Mouse (Mus musculus) stomach, postnatal 0 days (tissue): ENCODE results near the gene Slc16a13. TPM values are rescaled to one million over a fixed set of nuclear protein-coding genes. Genes with fewer than 3 reads are reported as not detected.

Experiments used
- ATAC-seq: fragments of 200-750 bp; cut with Nextera tagmentation; 2 replicates; pipeline ENCODE4 v1.8.0; 2017; ENCODE audit not compliant: low FRiP score, low TSS enrichment
- DNase-seq: peaks from one replicate; pipeline ENCODE4 v3.0.0-alpha.2; 2016; ENCODE audit warnings: low spot score
- H3K27ac ChIP-seq: fragments of 300-500 bp; sonication (generic); replicated peaks from 2 replicates; pipeline ENCODE4 v1.5.1; 2014; ENCODE audit warnings: mild to moderate bottlenecking, control low read depth
- H3K27me3 ChIP-seq: fragments of 300-500 bp; sonication (generic); 2 replicates; pipeline ENCODE4 v1.6.1; 2014; ENCODE audit warnings: low read length; ENCODE audit not compliant: control insufficient read depth, insufficient read depth
- H3K36me3 ChIP-seq: fragments of 300-500 bp; sonication (generic); 2 replicates; pipeline ENCODE4 v1.6.1; 2014; ENCODE audit warnings: low read length, mixed read lengths; ENCODE audit not compliant: control insufficient read depth, insufficient read depth
- H3K4me1 ChIP-seq: fragments of 300-500 bp; sonication (generic); replicated peaks from 2 replicates; pipeline ENCODE4 v1.6.1; 2014; ENCODE audit warnings: antibody characterized with exemption; ENCODE audit not compliant: control insufficient read depth, insufficient read depth
- H3K4me2 ChIP-seq: fragments of 300-500 bp; sonication (generic); replicated peaks from 2 replicates; pipeline ENCODE4 v1.6.1; 2014; ENCODE audit warnings: low read depth, mild to moderate bottlenecking, control low read depth, moderate library complexity
- H3K4me3 ChIP-seq: fragments of 300-500 bp; sonication (generic); 2 replicates; pipeline ENCODE4 v1.5.1; 2014; ENCODE audit warnings: low read depth, low read length, control low read depth
- H3K9ac ChIP-seq: fragments of 300-500 bp; sonication (generic); 2 replicates; pipeline ENCODE4 v1.6.1; 2014; ENCODE audit warnings: mild to moderate bottlenecking, low read length, control low read depth, mixed read lengths
- H3K9me3 ChIP-seq: fragments of 300-500 bp; sonication (generic); 2 replicates; pipeline ENCODE4 v1.6.1; 2016; ENCODE audit warnings: low read length; ENCODE audit not compliant: control insufficient read depth
- CTCF ChIP-seq: IDR thresholded peaks from 2 replicates; pipeline ENCODE4 v1.5.1; 2016; ENCODE audit warnings: antibody characterized with exemption, low read depth, mild to moderate bottlenecking, moderate library complexity
- EP300 ChIP-seq: optimal IDR thresholded peaks from 2 replicates; pipeline ENCODE3; 2016; ENCODE audit warnings: antibody characterized with exemption
- WGBS: fragments of 180-500 bp; shearing (Covaris S2); extraction: QIAGEN DNeasy Blood & Tissue Kit; methylation state at CpG from one replicate; pipeline ENCODE4 v1.1.7; 2014; 5-methylcytosine and 5-hydroxymethylcytosine counted together
- polyA plus RNA-seq: library from polyadenylated mRNA; unstranded; fragments of >200 nt; fragmentation: Nextera tagmentation; extraction: Ambion mirVana; gene quantifications from 2 replicates; pipeline ENCODE4 v1.2.1, GENCODE M21; 2015

The Slc16a13 gene
- polyA plus RNA-seq, 1 experiment from 2014 or later: 6.1 TPM

DNA sequence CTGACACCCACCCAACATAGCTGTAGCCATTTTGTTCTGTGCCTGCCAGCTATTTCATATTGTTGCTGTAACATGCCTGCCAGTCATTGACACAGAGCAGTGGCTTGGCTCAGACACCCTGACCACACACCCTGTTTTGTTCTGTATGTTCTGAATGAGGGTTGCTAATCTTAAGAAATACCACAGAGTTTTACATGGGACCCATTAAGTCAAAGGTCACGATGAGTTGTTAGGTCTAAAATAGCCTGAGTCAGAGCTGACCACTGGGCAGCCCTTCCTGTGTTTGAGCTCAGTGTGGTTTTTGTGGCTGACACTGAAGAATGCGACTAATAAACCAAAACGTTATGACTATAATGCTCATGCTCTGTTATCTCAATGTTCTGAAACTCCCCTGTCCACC is 22.5 kb downstream of the Slc16a13 start:
- Histone ChIP-seq H3K27me3 (no peaks in the 10 kb centered on the region), H3K36me3 (no peaks in the 10 kb centered on the region), H3K9me3 (no peaks in the 10 kb centered on the region), H3K9ac (no peak overlapping the region), H3K4me1 (peaks cover 4% of the 10 kb centered on the region; the same call in 1 of the 2 replicates), H3K4me2 (no peak overlapping the region), H3K27ac (peak overlapping the region; percentile 35), H3K4me3 (no peak overlapping the region)
- WGBS: 66% methylated on average over 3 of the region's 3 CpGs
- TF ChIP-seq CTCF (no peak), EP300 (no peak)
- no peak for DNase-seq
- ATAC-seq: no peak

DNA sequence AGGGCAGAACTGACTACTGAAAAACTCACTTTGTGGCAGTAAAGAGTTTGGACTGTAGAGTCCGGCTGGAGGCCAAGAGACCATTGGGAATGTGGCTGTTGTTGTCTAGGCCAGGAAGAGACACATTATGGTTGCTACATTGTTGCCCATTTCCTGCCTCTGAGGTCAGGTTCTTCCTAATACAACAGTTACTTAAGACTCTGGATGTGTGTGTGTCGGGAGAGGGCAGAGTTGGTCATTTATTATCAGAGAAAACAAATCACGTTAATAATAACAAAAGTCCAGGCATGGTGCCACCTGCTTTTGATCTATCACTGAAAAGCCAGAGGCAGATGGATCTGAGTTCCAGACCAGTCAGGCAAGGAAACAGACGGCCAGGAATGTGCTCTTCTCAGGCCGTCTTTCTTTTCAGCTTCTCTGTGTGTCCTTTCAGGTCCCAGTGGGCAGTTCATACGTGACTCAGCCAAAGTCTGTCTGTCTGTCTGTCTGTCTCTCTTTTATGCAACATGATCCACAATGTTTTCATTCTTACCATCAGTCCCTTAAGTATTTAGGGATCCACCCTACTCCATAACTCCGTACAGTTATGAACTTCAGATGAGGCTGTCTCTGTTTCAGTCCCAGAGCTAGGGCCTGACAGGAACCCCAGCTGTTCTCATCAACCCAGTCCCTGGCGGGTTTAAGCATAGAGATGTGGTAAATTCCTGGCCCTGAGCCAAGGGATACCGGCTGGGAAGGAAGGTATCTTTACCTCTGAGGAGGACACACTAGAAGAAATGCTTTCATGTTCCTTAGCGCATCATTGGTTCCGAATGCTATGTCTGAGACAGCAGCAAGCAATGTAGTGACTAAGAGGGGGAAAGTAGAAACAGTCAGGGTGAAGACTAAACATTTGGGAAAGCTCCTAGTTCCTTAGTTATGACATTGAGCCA is 27.2 kb downstream of the Slc16a13 start:
- no peak for DNase-seq
- Histone ChIP-seq H3K27ac (peak overlapping the region; percentile 24; the same call in 1 of the 2 replicates), H3K27me3 (no peaks in the 10 kb centered on the region), H3K9me3 (no peaks in the 10 kb centered on the region), H3K9ac (no peak overlapping the region), H3K4me2 (no peak overlapping the region), H3K4me1 (peaks cover 4% of the 10 kb centered on the region; the same call in 1 of the 2 replicates), H3K4me3 (no peak overlapping the region), H3K36me3 (no peaks in the 10 kb centered on the region)
- TF ChIP-seq EP300 (no peak), CTCF (no peak)
- no peak; the same call in 1 of the 2 replicates for ATAC-seq
- WGBS: 26% methylated on average over 11 of the region's 11 CpGs

DNA sequence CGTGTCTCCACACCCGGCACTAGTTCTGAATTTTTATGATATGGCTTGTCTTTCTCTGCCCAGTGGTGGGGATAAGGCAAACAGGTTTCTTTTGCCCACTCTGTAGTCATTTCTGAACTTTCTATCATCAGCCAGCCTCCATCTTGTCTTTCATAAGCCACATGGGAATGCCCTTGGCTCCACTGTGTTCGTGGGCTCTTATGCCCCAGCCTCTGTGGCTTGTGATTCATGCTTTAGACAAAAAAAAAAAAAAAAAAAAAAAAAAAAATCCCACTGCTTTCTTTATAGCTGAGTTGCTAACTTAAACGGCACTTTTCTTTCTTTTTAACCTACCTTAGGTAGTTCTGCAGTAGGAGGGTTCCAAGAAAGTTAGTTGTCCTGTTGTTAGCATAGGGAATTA is 28.7 kb downstream of the Slc16a13 start:
- ATAC-seq (no peak), DNase-seq (no peak)
- H3K4me2 ChIP-seq: no peak overlapping the region
- H3K4me3 ChIP-seq: no peak overlapping the region
- no peaks in the 10 kb centered on the region for H3K9me3 ChIP-seq
- no peaks in the 10 kb centered on the region for H3K36me3 ChIP-seq
- no peak overlapping the region for H3K27ac ChIP-seq
- peaks cover 4% of the 10 kb centered on the region; the same call in 1 of the 2 replicates for H3K4me1 ChIP-seq
- 74% methylated on average over 4 of the region's 4 CpGs for WGBS
- TF ChIP-seq EP300 (no peak), CTCF (no peak)
- H3K27me3 ChIP-seq: no peaks in the 10 kb centered on the region
- H3K9ac ChIP-seq: no peak overlapping the region

DNA sequence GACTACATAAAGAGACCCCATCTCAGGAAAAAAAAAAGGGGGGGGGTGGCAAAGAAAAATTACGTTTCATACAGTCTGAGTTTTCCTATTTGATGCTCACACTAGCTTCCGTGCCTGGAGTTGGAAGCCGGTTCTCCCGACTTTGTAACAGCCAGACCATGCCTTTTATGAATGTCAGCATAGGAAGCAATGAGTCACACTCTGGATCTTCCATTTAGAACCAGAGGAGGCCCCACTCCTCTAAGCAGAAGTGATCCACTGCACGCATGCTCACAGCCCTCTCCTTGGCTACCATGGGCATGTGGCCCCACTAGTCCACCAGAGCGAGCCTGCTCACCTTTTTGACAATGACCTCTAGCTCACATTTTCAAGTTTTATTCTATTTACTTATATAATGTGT is 29.7 kb downstream of the Slc16a13 start:
- DNase-seq: no peak
- H3K27me3 ChIP-seq: no peaks in the 10 kb centered on the region
- H3K9ac ChIP-seq: no peak overlapping the region
- no peak overlapping the region for H3K4me3 ChIP-seq
- no peak for TF ChIP-seq EP300
- TF ChIP-seq CTCF: no peak
- no peaks in the 10 kb centered on the region for H3K36me3 ChIP-seq
- 57% methylated on average over 6 of the region's 6 CpGs for WGBS
- H3K27ac ChIP-seq: no peak overlapping the region
- H3K4me2 ChIP-seq: no peak overlapping the region
- H3K4me1 ChIP-seq: peaks cover 4% of the 10 kb centered on the region; the same call in 1 of the 2 replicates
- H3K9me3 ChIP-seq: no peaks in the 10 kb centered on the region
- ATAC-seq: no peak

DNA sequence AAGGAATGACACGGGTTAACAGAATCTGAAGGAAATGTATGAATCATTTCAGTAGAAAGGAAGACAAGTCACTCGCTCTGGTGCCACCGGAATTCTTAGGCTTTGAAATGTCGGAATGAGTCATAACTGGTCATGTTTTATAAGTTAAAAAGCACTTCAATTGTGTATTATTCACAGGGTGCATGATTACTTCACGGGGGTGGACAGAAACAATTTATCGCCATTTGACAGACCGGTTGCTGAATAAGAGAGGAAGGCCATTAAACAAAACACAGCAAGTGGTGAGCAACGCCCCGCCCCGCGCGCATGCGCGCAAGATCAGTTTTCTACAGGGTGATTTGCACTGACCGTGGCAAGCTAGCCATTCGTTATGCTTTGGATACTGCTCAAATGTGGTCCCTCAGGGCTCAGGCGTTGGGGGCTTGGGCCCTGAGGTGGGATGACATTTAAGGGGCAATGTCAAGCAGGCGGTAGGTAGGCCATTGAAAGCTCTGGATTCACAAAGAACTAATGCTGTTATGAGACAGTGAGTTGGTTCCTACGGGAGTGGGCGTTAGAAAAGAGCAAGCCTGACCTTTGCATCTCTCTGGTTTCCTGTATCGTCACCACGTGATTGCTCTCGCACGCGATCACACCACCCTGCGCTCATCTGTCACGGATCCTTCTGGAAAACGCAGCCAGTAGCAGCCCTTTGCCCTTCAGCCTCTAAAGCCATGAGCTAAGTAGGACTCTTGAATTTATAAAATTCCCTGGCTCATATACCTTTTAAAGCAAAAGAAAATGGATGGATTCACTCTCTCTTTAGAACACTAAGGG is 31.3 kb downstream of the Slc16a13 start:
- TF ChIP-seq EP300 (no peak), CTCF (no peak)
- WGBS: 69% methylated on average over 28 of the region's 28 CpGs

More for the DNA sequence above, 31.3 kb downstream of the Slc16a13 start:
- H3K36me3 ChIP-seq: no peaks in the 10 kb centered on the region
- H3K4me2 ChIP-seq: no peak overlapping the region
- H3K9ac ChIP-seq: no peak overlapping the region
- DNase-seq (no peak), ATAC-seq (no peak)
- peaks cover 4% of the 10 kb centered on the region; the same call in 1 of the 2 replicates for H3K4me1 ChIP-seq
- no peak overlapping the region for H3K4me3 ChIP-seq
- no peaks in the 10 kb centered on the region for H3K9me3 ChIP-seq
- H3K27ac ChIP-seq: peak overlapping the region; percentile 65
- no peaks in the 10 kb centered on the region for H3K27me3 ChIP-seq
